ENCODE assay signal across 16 mouse cellular contexts in genomic region chr11:114400701-114401100, GRCm38 (mm10).
DNase-seq lines count a peak whose midpoint lies in the region; ATAC-seq and TF ChIP-seq lines count a peak whose summit lies in the region.
"Had no signal": no experiment of that assay in that cellular context is flagged by ENCODE, and none has a peak within 500 bp of the region (broad histone marks: within the 10 kb centered on the region; RNA-seq: fewer than 3 reads in every experiment).

No protein-coding gene starts in this region.

- no peak overlapping the region for H3K9ac ChIP-seq in limb, embryonic 15.5 days
- H3K9ac ChIP-seq: embryonic facial prominence, embryonic 13.5 days; stomach, embryonic 15.5 days had no signal

- peaks cover 11% of the 10 kb centered on the region; the same call in 1 of the 2 replicates for H3K27me3 ChIP-seq in heart, embryonic 10.5 days (ENCODE audit: insufficient read depth, poor library complexity, severe bottlenecking)
- H3K27me3 ChIP-seq in limb, embryonic 15.5 days, result no peaks in the 10 kb centered on the region
- peaks cover 3% of the 10 kb centered on the region; the same call in 1 of the 2 replicates for H3K27me3 ChIP-seq in limb, embryonic 10.5 days (ENCODE audit: low read depth, poor library complexity, severe bottlenecking)
- H3K27me3 ChIP-seq in thymus, adult 2 months (ENCODE audit: control insufficient read depth, insufficient read depth, low read length), result no peaks in the 10 kb centered on the region
- H3K27me3 ChIP-seq: embryonic facial prominence, embryonic 13.5 days; stomach, embryonic 15.5 days had no signal

- no peak for ATAC-seq in limb, embryonic 15.5 days (ENCODE audit: insufficient number of reproducible peaks, low FRiP score, low TSS enrichment, low read depth)
- ATAC-seq: forebrain, embryonic 14.5 days had no signal

- no peak overlapping the region; the same call in 1 of the 2 replicates for H3K27ac ChIP-seq in heart, embryonic 10.5 days
- 0 out of 2 replicates have a peak overlapping the region, but pooled peaks have one; percentile 24 for H3K27ac ChIP-seq in limb, embryonic 15.5 days
- H3K27ac ChIP-seq in limb, embryonic 10.5 days, result no peak overlapping the region
- H3K27ac ChIP-seq in thymus, adult 2 months (ENCODE audit: control insufficient read depth, insufficient read depth, low read length), result no peak overlapping the region
- H3K27ac ChIP-seq: embryonic facial prominence, embryonic 13.5 days; stomach, embryonic 15.5 days had no signal

- no peak overlapping the region for H3K4me3 ChIP-seq in heart, embryonic 10.5 days
- no peak overlapping the region for H3K4me3 ChIP-seq in limb, embryonic 15.5 days
- H3K4me3 ChIP-seq in limb, embryonic 10.5 days, result no peak overlapping the region
- H3K4me3 ChIP-seq in thymus, adult 2 months (ENCODE audit: control insufficient read depth, insufficient read depth, low read length), result no peak overlapping the region
- H3K4me3 ChIP-seq: embryonic facial prominence, embryonic 13.5 days; stomach, embryonic 15.5 days had no signal

- peaks cover 15% of the 10 kb centered on the region for H3K4me1 ChIP-seq in heart, embryonic 10.5 days
- peaks cover 20% of the 10 kb centered on the region for H3K4me1 ChIP-seq in limb, embryonic 15.5 days
- peaks cover 13% of the 10 kb centered on the region for H3K4me1 ChIP-seq in limb, embryonic 10.5 days
- no peaks in the 10 kb centered on the region for H3K4me1 ChIP-seq in thymus, adult 2 months (replicated peaks; ENCODE audit: control insufficient read depth, insufficient read depth, low read length)
- H3K4me1 ChIP-seq: stomach, embryonic 15.5 days had no signal

- H3K9me3 ChIP-seq in heart, embryonic 10.5 days, result no peaks in the 10 kb centered on the region
- no peaks in the 10 kb centered on the region for H3K9me3 ChIP-seq in limb, embryonic 15.5 days
- no peaks in the 10 kb centered on the region for H3K9me3 ChIP-seq in limb, embryonic 10.5 days (replicated peaks)
- H3K9me3 ChIP-seq: embryonic facial prominence, embryonic 13.5 days; megakaryocyte, embryonic 14.5 days; stomach, embryonic 15.5 days had no signal

- WGBS in heart, embryonic 10.5 days, result 62% methylated on average over 5 of the region's 5 CpGs
- WGBS in limb, embryonic 15.5 days, result 52% methylated on average over 5 of the region's 5 CpGs
- WGBS in limb, embryonic 10.5 days, result 64% methylated on average over 5 of the region's 5 CpGs
- 36% methylated on average over 5 of the region's 5 CpGs for WGBS in thymus, adult 2 months

- no peak for TF ChIP-seq CTCF in thymus, adult 2 months (IDR thresholded peaks at IDR 0.05; ENCODE audit: borderline replicate concordance, control insufficient read depth, extremely low read depth, insufficient read depth, low read length, poor library complexity)

- peak; percentile 74 for DNase-seq in heart, adult 11 months
- no peak for DNase-seq in heart, embryonic 10.5 days (ENCODE audit: low spot score)
- DNase-seq in limb, embryonic 10.5 days (ENCODE audit: low spot score), result no peak
- peak; percentile 6 for DNase-seq in thymus, postnatal 14 days
- DNase-seq in thymus, adult 2 months, result no peak
- DNase-seq in Muller cell, postnatal 12 days (ENCODE audit: inconsistent ontology term), result no peak
- no peak for DNase-seq in cerebellum, postnatal 25 days
- DNase-seq: cerebellum, adult 8-10 months; gastrocnemius, postnatal 14 days; kidney, adult 11 months had no signal

- no peak for TF ChIP-seq POLR2A in thymus, adult 2 months (IDR thresholded peaks at IDR 0.05; ENCODE audit: control insufficient read depth, extremely low read depth, insufficient read depth, low read length, poor library complexity)

- H3K4me2 ChIP-seq in limb, embryonic 15.5 days, result no peak overlapping the region
- H3K4me2 ChIP-seq: embryonic facial prominence, embryonic 13.5 days; stomach, embryonic 15.5 days had no signal

- H3K36me3 ChIP-seq in heart, embryonic 10.5 days, result no peaks in the 10 kb centered on the region
- H3K36me3 ChIP-seq in limb, embryonic 15.5 days, result no peaks in the 10 kb centered on the region
- H3K36me3 ChIP-seq in limb, embryonic 10.5 days, result no peaks in the 10 kb centered on the region
- no peaks in the 10 kb centered on the region for H3K36me3 ChIP-seq in thymus, adult 2 months (ENCODE audit: control insufficient read depth, insufficient read depth, low read length)
- H3K36me3 ChIP-seq: embryonic facial prominence, embryonic 13.5 days; G1E; stomach, embryonic 15.5 days had no signal

Comparison
In these comparisons a context has a peak if more than half of its experiments do, and no peak if none do; other contexts are left out.
1. DNase-seq: peak in heart, adult 11 months (single experiment) and thymus, postnatal 14 days (single experiment); none in heart, embryonic 10.5 days (single experiment), limb, embryonic 10.5 days (single experiment), thymus, adult 2 months (single experiment), Muller cell, postnatal 12 days (single experiment) and cerebellum, postnatal 25 days (0 of 2).